Mouse (Mus musculus): ENCODE measurements around the gene 4632433K11Rik. TPM values are rescaled to one million over a fixed set of nuclear protein-coding genes. Genes with fewer than 3 reads are reported as not detected.

The 4632433K11Rik gene
- not detected in 2 replicates for polyA plus RNA-seq (2012; rRNA removed)

DNA sequence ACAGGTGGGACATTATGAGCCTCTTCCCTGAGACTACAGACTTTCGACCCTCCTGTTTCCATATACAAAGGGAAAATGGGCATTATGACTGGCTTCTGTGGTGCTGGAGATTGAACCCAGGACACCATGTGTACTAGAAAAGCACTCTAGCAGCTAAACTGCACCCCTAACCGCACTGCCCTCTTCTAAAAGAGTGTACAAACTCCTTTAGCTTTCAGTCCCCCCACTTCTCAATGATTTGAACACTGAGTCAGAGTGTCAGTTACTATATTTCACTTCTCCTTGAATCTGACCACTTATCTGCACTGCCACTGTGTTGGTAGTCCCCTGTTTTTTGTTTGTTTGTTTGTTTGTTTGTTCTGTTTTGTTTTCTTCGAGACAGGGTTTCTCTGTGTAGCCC is at the start of gene 4632433K11Rik:
TSS of gene 4632433K11Rik (plus strand) at position 301 of the 400 bp plus-strand sequence.

DNA sequence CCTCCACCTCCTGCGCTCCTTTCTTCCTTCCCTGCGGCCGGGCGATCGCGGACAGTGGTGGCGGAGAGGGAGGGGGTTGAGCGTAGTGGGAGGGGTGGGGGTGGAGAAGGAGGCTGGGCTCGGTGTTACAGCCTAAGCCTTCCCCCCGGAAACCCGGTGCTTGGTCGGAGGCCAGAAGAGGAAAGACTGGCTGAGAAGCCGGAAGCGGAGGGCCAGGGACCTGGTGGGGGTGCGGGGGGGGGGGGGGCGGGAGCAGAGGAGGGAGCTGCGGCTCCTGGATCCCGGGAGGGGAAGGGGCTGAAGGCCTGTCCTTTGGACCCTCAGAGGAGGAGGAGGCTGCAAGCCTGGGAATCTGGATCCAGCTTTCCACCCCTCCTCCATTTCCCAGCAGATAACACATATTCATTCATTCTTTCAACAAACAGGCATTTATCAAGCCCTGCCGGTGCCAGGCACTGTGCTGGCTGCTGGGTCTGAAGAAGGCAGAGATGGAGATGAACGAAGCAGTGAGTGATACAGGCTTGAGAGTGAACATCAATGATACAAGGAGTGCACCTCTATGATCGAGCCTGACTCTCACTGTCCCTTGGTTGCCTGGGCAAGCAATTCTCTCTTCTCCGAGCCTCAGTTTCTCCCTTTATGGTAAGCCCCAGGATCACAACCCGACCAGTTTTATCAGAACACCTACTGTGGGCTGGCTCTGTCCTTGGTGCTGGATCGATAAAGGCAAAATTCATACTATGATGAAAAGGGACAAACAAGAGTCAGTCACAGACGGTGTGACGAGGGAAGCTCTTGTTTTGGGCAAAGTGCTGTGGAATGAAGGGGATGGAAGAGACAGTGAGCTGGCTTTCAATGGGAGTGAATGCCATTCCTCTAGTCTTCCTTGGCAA is 37.7 kb upstream of the 4632433K11Rik start, which contains the start of gene Zfp579:
TSS of gene Zfp579 (minus strand) at position 156 of the 893 bp plus-strand sequence.

DNA sequence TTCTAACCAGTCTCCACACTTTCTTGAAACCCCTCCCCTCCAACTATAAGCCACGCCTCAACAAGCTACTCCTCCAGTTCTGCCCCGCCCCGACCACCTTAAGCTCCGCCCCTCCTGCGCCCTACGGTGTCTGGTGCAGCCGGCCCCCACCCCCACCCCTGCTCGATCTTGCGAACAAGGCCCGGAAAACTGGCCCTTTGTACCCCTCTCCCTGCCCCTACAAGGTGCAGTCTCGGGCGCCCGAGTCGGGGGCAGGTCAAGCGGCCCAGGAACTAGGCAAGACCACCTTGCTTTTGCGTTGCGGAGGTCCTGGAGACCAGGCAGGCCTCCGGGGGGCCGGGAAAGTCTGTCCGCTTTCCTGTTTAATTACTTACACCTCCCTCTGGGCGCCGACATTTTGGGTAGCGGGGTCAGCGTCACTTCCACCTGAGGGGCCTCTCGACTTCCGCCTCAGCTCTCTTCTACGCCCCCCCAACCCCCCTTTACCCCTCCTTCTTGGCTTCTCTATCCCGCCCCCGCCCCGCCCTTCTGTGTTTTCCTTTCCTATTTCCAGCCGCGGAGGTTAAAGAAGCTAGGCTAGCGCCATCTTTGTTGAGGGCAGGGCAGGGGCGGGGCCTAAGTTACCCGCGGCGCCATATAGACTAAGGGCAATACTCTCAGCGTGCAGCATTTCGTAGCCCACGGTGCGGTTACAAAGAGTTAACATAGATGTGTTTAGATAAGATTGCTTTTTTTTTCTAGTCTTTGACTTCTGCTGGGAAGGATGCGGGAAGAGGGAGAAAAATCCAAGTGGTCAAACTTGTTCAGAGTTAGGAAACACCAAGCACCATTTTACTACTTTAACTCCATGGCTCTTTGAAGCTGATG is 19.4 kb upstream of the 4632433K11Rik start, which contains the start of the genes Zfp524 and Fiz1:
TSS of gene Zfp524 (plus strand) at position 165 of the 867 bp plus-strand sequence.
TSS of gene Fiz1 (minus strand) at position 447 of the 867 bp plus-strand sequence.

DNA sequence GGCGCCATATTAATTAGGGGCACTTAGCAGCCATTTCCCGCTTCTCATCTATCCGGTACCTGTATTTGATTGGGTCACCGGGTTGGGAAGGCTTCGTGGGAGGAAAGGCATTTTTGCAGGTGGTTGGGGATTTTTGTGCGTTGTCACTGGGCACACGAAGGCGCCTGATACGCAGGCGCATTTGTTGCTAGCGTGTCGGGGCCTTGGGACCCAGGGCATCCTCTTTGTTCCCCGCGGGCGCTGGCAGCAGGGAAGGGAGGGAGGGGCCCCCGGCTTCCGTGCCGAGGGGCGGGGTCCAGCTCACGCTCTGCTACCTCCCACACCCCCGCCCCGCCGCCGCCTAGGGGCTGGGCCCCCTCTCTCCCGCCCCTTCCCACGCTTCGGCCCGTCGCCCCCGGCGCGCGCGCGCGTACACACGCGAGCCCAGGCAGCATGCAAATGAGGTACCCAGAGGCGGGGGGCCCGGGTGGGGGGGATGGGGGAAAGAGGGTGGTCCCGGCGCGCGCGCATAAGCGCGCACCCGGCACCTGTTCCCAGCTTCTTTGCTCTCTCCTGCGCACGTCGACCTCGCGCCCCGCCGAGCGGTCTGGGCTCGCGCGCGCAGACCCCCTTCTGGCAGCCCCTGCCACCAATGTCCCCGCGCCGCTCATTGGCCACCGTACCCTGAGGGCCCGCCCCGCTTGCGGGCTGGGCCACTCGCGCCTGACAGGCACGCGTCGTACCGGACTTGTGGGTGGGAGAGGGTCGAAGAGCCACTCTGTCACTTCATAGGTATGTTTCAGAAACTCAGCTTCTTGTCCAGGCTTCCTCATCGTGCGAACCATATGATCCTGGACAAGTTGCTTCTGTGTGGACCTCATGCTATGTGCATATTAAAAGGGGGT is 18.6 kb upstream of the 4632433K11Rik start, which contains the start of gene Gm44973:
TSS of gene Gm44973 (plus strand) at position 379 of the 884 bp plus-strand sequence.

GRCm38 (mm10) chr7:5020000-5020681 is 13.8 kb upstream of the 4632433K11Rik start, which contains the start of the genes Zfp865 and Ccdc106:
Gene Zfp865, plus strand, starts transcription at chr7:5020376.
Gene Ccdc106, plus strand, starts transcription at chr7:5020553.

GRCm38 (mm10) chr7:5038109-5038732 is 4.3 kb downstream of the 4632433K11Rik start, which contains the start of gene Zfp784:
Gene Zfp784, minus strand, starts transcription at chr7:5038446.

DNA sequence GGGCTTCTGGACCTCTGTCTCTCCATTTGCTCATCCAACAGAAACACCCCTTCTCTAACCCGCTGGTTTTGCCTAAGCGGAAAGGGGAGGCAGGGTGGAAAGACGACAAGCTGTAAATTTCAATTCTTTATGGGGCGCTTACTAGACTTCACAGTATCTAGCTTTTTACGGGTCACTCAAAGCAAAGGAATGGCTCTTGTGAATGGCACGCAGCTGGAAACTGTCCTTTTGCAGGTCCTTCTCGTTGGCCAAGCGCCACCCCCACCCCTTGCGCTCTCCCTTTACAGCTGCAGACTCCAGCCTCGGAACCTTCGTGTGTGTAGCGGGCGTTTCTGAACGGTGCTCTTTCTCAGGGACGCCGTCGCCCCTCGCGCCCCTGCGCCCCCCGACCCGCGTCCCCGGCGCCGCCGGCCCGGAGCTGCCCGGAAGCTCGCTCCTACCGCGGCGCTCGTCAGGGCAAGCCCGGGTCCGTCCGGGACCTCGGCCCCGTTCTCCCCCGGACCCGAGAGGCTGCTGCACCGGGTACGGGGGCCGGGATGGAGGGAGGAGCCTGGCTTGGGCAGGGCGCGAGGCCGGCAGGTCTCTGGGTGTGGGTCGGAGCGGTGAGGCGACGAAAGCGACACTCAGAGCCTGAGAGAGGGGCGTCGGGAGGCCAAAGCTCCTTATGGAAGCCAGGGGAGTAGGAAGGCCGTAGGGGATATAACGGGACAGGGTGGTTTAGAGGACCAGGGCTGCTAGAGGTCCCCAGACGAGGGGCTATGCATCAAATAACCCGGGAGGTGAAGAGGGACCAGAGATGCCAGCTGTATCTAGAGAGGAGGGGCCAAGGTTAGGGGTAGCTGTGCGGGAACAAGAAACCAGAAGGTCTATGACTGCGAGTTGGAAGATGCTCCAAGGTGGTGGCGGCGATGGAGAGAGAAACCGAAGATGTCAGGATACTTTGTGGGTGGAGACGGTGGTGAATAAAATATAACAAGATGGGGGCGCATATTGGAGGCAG is 17.6 kb downstream of the 4632433K11Rik start, which contains the start of gene Zfp580:
TSS of gene Zfp580 (plus strand) at position 346 of the 1,000 bp plus-strand sequence.

DNA sequence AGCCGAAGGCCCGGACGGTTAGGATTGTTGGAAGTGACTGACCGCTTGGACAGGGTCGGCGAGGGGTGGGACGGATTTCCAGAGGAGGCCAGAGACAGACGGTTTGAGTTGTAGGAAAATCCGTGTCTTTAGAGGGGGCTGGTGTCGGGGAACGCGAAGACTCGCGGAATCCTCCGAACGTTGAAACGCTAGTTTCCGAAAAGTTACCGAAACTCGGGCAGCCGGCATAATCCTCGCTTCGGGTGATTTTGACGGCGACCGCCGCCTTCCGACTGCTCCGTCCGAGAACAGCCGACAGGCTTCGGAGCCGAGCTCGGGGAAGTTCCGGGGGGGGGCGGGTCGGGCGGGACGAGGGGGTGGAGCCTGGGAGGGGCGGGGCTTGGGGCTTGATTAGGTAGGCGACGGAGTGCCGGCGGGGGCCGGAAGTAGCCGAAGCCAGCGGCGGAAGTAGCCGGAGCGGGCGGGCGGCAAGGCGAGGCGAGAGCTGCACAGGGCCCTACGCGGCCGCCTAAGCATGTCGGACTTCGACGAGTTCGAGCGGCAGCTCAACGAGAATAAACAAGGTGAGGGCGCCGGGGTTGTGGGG is 27.9 kb downstream of the 4632433K11Rik start, which contains the start of gene U2af2:
TSS of gene U2af2 (plus strand) at position 370 of the 586 bp plus-strand sequence.

DNA sequence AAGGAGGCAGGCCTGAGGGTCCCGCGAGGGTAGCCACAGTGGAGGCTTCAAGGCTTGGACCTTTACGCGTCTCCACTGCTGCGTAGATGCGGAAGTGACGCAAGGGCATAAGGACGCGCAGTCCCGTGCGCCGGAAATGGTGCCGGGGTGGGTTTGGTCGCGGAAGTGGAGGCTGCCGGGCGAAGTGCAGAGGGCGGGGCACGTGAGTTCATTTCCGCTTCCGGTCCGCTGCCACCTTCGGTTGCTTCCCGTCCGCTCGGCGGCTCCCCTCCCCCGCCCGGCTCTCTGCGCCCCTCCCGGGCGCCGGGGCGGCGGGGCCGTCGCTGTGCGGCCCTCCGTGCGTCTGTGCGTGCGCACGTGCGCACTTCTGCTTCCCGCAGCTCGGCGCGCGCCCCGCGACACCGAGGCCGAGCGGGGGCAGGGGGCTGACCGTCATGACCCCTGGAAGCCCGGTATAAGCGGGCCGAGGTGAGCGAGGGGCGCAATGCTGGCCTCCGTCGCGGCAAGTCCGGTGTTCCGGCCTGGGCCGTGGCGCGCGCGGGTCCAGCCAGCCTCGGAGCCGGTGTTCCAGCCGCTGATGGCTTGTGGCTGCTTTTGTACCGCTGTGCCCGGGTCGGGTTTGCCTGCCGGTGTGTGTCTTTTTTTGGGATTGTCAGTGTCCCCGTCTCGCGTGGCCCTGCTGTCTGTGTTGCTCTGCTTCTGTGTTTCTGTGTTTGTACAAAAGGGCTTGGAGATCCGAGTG is 46.3 kb downstream of the 4632433K11Rik start, which contains the start of gene Epn1:
TSS of gene Epn1 (plus strand) at position 226 of the 742 bp plus-strand sequence.

Other genes starting within 250 kb of the 4632433K11Rik start
- gene Tmem238, start 244.5 kb upstream of the 4632433K11Rik start, polyA plus RNA-seq (2012; rRNA removed), result 2.8 and 3.2 TPM in 2 replicates
- gene Rpl28, start 241.2 kb upstream of the 4632433K11Rik start, polyA plus RNA-seq (2012; rRNA removed), result 672 and 775 TPM in 2 replicates
- gene Ube2s, start 221.5 kb upstream of the 4632433K11Rik start, polyA plus RNA-seq (2012; rRNA removed), result 468 and 512 TPM in 2 replicates
- 14.0 and 22.4 TPM in 2 replicates for gene Shisa7, start 189.4 kb upstream of the 4632433K11Rik start, polyA plus RNA-seq (2012; rRNA removed)
- 2.3 and 2.8 TPM in 2 replicates for gene Isoc2b, start 163.9 kb upstream of the 4632433K11Rik start, polyA plus RNA-seq (2012; rRNA removed)
- 9.2 TPM in 2 replicates for gene Isoc2a, start 157.0 kb upstream of the 4632433K11Rik start, polyA plus RNA-seq (2012; rRNA removed)
- gene Gm36210, start 127.6 kb upstream of the 4632433K11Rik start, polyA plus RNA-seq (2012; rRNA removed), result 0.17 and 0.24 TPM in 2 replicates
- gene Zfp628, start 118.9 kb upstream of the 4632433K11Rik start, polyA plus RNA-seq (2012; rRNA removed), result 11.2 and 12.9 TPM in 2 replicates
- gene Nat14, start 112.1 kb upstream of the 4632433K11Rik start, polyA plus RNA-seq (2012; rRNA removed), result 7.2 and 22.6 TPM in 2 replicates
- 5.9 and 6.9 TPM in 2 replicates for gene Ssc5d, start 108.3 kb upstream of the 4632433K11Rik start, polyA plus RNA-seq (2012; rRNA removed)
- gene Sbk2, start 69.7 kb upstream of the 4632433K11Rik start, polyA plus RNA-seq (2012; rRNA removed), result 0.41 and 0.44 TPM in 2 replicates
- gene Sbk3, start 63.0 kb upstream of the 4632433K11Rik start, polyA plus RNA-seq (2012; rRNA removed), result 0.06 and 0.21 TPM in 2 replicates
- gene Zfp579, start 38.0 kb upstream of the 4632433K11Rik start, polyA plus RNA-seq (2012; rRNA removed), result 98.6 and 106 TPM in 2 replicates
- gene Zfp524, start 19.7 kb upstream of the 4632433K11Rik start, polyA plus RNA-seq (2012; rRNA removed), result 6.5 and 9.5 TPM in 2 replicates
- gene Fiz1, start 19.4 kb upstream of the 4632433K11Rik start, polyA plus RNA-seq (2012; rRNA removed), result 48.2 and 52.4 TPM in 2 replicates
- gene Gm44973, start 18.6 kb upstream of the 4632433K11Rik start, polyA plus RNA-seq (2012; rRNA removed), result not detected in 2 replicates
- gene Zfp865, start 13.7 kb upstream of the 4632433K11Rik start, polyA plus RNA-seq (2012; rRNA removed), result 34.0 and 43.5 TPM in 2 replicates
- 11.1 and 13.0 TPM in 2 replicates for gene Ccdc106, start 13.6 kb upstream of the 4632433K11Rik start, polyA plus RNA-seq (2012; rRNA removed)
- gene Zfp784, start 4.3 kb downstream of the 4632433K11Rik start, polyA plus RNA-seq (2012; rRNA removed), result 2.4 and 4.1 TPM in 2 replicates
- gene Zfp580, start 17.4 kb downstream of the 4632433K11Rik start, polyA plus RNA-seq (2012; rRNA removed), result 32.5 and 35.1 TPM in 2 replicates
- 437 and 455 TPM in 2 replicates for gene U2af2, start 28.0 kb downstream of the 4632433K11Rik start, polyA plus RNA-seq (2012; rRNA removed)
- 105 and 111 TPM in 2 replicates for gene Epn1, start 46.1 kb downstream of the 4632433K11Rik start, polyA plus RNA-seq (2012; rRNA removed)
- not detected in 2 replicates for gene Rfpl4, start 82.8 kb downstream of the 4632433K11Rik start, polyA plus RNA-seq (2012; rRNA removed)
- 0.13 and 0.50 TPM in 2 replicates for gene Rasl2-9, start 91.8 kb downstream of the 4632433K11Rik start, polyA plus RNA-seq (2012; rRNA removed)
- gene Vmn1r55, start 115.6 kb downstream of the 4632433K11Rik start, polyA plus RNA-seq (2012; rRNA removed), result not detected in 2 replicates
- not detected in 2 replicates for gene Vmn1r56, start 162.6 kb downstream of the 4632433K11Rik start, polyA plus RNA-seq (2012; rRNA removed)
- not detected in 2 replicates for gene Vmn1r57, start 184.4 kb downstream of the 4632433K11Rik start, polyA plus RNA-seq (2012; rRNA removed)